Mouse (Mus musculus) CD4-positive, CD25-positive, alpha-beta regulatory T cell, adult 2 months (primary cell): Measurements from ENCODE around the gene Gm37240.

Experiments
- DNase-seq: peaks from one replicate; pipeline ENCODE4 v3.0.0-alpha.2; 2012; ENCODE audit warnings: low read depth, low spot score

The Gm37240 gene

DNA sequence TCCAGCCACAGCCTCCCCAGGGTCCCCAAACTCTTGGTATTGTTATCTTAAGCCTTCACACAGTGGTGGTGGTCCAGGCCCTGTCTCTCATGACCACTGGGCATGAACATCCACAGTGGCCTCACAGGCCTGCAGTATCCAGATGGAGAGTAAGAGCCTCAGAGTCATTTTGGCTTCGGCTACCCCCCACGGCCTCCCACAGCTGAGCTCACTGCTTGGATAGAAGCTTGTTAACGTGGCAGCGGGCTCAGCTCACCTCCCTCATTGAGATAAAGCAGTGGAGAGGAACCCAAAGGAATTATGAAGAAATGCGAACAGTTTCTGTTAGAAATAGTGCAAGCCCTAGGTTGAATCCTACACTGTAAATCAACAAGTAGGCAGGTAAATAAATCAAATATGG, 1439.5 kb downstream of the Gm37240 start:
- DNase-seq = no peak
